Mouse (Mus musculus) kidney, postnatal 4 days (tissue): ENCODE data around the gene Lsamp.

Experiments
- DNase-seq, 2 experiments: peaks; one replicate each; pipeline ENCODE4 v3.0.0; 2021; ENCODE audit warnings: mixed read lengths in 2 of 2

Lsamp gene

DNA sequence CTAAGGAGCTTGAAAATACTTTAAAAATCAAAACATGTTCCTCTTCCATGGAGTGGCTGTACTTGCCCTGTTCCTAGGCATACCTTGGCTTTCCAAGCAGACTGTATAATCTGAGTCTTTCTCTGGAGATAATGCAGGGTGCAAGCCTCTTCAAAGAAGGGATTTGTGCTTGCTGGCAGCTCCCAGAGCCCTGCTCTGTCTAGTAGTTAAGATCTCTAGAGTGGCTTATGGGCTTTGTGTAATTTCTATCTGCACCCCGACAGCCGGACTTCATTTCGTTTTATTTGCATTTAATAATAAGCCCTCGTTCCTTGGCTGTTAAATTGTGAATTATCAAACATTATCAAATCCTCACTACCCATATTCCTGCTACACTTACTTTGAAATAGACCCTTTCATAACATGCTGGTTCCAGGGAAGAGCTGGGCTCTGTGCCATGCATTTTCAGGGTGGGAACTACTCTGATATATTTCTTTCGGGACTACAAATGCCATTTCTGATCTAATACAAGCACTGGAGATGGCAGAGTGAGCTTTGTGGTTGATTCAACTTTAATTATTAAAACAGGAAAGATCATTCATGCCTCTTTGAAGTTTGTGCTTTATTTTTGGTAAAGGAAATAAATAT is 1604.6 kb downstream of the Lsamp start:
- no peak for DNase-seq

DNA sequence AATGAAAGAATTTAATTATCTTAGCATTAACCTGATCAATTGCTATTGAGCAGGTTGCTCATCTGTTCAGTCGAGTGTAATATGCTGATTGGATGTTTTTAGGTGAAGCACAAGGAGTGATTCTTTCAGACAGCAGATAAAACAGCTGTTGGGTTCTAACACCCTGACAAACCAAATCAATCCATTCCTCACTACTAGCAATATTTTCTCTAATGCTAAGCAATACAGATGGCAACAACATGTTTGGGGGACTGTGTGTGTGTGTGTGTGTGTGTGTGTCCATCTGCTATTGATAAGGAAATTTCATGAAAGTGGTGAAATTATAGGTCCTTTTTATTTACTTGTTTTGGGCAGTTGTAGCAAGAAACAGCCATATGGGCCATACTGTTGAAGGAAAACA is 1628.1 kb downstream of the Lsamp start:
- DNase-seq = no peak

DNA sequence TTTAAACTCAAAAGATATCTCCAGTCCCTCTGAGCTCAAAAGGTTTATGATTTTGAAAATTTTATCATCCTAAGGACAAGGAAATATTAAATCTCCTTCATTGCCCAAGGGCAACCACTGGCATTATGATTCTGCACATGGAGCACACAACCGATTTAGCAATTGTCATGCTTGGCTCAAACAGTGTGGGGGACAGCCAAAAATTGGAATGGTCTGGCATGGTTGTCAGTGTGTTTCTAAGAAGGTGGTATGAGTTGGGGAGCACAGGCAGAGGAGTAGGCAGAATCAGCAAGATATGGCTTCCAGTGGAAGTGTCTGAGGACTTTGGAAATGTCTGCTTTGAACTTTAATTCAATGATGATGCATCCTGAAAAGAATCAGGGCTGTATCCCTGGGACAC is 1639.7 kb downstream of the Lsamp start:
- no peak for DNase-seq

DNA sequence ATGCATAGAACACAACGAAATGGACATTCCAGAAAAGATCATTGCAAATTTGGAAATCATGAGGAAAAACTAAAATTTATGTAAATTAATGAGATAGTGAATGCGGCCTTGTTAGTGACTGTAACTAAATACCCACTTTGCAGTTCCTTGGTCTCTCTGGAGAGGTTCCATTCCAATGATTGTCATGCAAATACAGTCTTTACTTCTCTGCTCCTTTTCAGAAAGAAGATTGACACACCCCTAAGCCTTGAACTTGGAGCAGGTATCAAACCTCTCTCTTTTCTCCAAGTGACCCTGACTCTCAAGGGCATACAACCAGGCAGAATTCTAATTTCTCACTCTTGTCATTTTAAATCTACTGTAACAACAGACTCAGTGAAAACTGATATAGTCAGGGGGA is 1649.7 kb downstream of the Lsamp start:
- no peak for DNase-seq

DNA sequence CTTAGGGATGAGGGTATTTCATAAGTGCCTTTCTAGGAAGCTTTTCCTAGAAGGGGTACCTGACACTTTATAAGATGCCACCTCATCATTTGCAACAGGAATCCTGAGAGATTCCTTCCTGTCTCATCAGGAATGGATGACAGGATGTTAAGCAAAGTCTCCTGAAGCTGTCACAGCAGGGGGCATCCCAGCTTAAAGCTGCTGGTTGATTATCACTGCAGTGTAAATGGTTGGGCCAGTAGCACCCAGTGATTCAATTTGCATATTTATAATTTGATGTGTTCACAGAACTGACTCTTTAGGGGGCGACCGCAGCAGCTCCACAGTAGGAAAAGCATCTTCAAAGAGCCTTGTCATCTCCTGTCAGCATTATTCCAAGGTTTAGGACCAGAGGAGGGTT is 1656.7 kb downstream of the Lsamp start:
- no peak for DNase-seq

DNA sequence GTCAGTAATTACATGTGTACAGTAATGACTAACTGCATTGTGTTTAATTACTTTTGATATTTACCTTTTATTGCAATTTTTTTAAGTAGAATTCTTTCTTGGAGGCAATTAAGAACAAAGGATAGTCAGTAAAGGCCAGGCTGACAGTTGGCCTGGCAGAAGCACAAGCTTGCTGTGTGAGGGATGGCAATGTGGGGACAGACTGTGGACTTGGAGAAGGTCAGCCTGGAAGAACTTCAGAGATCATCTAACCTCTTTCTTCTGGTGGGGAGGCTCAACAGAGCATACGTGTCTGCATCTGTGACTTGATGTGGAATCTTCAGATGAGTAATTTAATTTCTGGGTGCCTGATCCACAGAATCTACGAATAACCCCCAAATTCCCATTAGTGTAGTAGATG is 1669.1 kb downstream of the Lsamp start:
- DNase-seq = no peak

DNA sequence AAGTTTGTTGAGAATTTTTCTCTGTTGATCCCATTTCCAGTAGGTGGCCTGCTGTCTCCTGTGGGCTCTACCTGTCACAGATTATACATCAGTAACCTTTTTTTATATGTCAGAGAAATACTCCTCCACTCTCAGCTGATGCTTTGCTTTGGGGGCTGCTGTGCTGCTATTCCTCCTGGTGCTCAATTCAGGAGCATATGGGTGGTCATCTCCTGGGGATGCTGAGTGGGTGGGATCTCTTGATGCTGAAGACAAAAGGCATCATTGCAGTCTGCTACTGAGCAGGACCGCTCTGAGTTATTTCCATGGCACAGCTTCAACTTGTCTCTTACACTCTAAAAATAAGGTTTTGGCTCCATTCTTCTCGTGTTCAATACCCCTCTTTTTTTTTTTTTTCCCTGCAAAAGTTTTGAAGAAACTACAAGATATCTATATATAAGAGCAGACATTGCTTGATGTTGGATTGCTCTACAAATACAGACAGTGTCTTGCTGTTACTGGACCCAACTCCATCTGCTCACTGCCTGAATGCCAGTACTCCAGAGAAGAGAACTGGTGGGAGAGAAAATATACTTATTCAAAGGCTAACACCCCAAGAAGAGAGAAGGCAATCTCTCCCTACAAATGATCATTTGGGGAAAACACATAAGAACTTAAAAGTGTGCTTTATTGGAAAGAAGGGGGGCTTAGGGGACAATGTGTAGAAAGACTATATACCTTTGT is 1690.3 kb downstream of the Lsamp start:
- DNase-seq = no peak

DNA sequence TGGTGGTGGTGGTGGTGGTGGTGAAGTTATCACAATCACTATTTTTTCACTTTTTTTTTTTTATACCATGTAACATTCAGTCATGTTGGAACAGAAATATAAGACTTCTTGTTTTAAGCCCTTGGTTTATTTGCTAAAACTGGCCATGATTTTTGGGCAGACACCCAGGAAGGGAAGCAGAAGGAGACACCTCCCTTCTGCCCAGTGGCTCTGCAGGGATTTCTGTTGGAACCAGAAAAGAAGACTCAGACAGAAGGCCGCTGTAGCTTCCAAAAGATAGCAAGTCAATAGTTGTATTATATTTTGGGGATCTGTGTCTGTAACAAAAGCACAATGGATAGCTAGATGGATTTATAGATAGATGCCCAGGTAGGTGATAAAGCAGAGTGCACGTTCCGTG is 1691.6 kb downstream of the Lsamp start:
- DNase-seq = no peak

DNA sequence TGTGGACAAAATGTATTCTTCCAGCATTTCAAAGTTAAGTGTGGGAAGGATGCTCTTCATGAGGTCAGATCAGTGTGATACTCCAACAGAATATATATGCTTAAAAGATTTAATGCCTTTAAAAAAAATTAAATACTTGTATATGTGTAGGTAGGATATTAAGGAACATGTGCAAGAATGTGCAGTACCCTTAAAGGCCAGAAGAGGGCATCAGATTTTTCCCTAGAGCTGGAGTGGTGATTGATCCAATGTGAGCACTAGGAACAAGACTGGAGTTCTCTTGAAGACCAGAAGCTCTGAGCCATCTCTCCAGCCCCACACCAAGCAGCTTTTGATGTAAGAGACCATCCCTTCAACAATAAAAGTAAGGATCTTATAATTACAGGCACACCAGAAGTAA is 1708.3 kb downstream of the Lsamp start:
- DNase-seq = peak in 1 of 2 experiments; percentile 2

DNA sequence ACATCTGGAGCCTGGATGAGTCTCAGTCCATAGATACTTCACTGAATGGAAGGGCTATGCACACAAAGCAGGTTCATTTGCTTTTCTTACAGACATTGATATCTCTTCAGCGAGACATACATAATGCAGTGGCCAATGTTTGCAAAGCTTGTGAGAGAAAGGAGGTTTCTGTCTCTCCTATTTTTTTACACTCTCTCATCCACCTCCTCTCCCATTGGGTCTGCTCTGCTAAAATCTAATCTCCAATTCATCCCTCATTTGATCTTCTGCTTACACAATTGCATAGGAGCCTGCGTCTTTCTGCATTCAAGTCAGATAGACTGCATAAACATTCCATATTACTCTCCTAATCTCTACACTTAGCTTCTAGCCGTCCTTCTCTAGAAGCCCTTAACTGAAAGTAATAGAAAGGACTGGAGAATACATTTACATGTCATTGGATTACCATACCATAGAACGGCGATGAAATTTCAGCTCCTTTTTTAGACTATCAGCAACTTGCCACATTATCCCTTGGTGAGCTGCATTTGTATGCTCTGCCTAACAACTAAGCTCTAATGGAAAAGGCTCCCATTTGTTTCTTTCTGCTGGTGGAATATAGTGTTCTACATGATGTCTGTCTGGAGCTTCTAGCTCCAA is 1717.7 kb downstream of the Lsamp start:
- DNase-seq = no peak

DNA sequence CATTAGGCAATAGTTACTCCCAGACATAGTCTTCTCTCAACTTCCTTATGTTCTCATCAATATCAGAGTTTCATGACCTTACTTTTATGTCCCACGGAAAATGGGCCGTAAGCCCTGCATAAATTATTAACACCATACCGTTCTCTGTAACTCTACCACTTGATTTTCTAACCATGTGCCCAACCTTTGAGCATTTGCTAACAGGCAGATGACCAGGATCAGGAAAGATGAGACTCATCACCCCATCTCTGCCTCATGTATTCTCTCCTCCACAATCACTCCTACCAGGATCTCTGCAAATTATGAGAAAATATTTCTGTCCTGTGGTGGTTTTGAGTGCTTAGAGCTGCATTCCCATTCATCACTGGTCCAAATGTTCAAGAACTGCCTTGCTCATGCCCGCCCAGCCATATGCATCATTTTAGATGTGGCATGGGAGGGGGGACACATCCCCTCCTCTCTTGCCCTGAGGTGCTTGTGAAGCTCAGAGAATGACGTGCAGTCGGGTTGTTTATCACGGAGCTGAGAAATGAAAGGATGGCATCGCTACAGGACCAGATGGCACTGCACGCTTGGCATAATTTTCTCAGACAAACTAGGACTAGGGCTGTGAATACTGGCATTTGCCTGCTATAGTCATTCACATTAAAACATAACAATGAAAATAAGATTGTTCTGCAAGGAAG is 1744.9 kb downstream of the Lsamp start:
- no peak for DNase-seq

DNA sequence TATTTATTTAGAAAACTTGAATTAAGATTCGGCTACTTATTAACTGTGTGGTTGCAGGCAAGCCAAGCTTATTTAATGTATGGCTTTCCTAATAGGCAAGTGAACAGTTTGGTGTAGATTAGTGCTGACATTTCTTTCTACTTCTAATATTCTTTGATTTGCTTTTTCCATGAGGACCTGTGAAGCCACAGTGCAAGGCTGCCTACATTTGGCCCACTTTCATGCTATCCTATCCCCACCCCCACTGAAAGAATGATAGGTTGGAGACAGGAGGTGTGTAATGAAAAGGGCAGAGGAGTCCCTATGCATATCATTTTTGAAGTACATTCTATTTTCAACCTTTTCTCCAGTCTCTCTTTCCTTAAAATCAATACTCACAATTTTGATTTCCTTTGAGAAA is 1745.8 kb downstream of the Lsamp start:
- no peak for DNase-seq

DNA sequence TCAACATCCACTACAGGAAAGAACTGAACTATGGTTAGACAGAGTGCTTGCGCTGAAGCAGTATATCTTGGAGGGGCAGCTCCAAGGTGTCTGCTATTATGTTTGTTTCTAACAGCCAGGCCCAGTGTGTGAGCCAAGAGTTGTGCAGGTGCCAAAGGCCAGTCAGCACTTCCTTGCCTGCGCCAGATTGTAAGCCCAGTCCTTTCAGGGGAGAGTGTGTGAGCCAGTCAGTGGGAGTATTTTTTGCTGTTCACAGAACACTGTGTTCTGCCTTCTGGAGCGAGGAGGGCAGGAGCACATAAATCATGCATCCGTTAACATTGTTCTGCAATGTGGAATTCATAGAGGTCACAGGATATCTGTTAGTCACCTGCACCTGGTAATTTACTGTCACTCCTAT is 1760.9 kb downstream of the Lsamp start:
- DNase-seq = peak; percentile 34 to 52

DNA sequence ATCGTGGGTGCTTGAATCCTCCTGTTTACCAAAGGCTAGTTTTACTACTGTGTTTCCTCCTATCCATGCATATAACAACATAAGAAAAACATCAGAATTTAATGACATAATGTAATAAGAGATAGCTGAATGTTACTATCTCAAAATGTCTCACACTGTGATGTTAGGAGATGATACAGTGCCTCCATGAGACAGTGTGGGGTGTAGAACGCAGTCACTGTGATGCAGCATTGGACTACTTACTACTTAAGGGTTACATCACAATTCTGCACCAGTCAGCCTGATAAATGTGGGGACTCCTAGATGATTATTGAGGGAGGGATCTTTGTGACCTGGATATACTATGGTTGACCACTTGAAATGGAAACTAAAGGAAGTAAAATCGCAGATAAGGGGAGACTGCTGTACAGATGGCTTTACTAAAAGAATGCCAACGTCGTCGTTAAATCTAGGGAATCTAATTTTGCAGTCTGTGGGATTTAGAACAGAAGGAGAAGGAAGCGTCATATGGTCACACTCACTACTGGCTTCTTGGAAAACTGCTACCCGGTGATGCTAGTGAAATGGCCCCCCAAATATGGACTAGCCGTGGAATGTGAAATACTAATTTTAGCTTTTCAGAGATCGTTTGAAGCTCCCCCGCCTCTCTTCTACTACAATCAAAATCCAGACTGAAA is 1762.2 kb downstream of the Lsamp start:
- no peak for DNase-seq

DNA sequence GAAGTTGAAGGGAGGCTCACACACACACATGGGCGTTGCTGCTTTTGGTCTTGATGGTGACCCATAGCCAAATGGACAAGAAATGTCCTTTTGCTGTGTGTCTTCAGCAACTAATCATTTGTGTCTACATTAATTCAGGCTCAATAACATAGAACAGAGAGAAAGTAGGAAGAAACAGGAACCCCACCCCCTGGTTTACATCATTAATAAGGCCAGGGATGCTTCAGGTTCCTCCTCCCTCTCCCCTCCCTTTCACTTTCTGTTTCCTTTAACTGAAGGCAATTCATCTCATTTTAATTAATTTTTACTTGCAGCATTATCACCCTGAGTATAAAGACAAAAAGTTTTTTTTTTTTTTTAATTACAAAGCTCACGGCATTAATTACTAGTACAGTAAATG is 1763.7 kb downstream of the Lsamp start:
- DNase-seq = no peak

DNA sequence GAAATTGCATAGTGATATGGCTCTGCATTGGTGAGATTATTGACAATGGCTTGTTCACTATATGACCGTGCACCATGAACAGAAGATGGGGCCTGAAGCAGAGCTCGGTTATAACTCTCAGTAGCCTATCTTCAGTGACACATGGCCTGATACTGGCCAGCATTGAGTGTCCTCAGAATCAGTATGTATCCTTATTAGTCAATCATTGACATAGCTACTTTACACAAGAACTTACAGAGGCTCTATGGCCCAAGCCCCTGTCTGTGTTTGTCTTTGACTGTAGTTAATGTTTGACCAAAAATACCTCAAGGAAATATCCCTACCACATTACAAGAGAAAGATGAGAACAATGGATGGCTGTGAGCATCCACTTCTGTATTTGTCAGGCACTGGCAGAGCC is 1764.6 kb downstream of the Lsamp start:
- no peak for DNase-seq

DNA sequence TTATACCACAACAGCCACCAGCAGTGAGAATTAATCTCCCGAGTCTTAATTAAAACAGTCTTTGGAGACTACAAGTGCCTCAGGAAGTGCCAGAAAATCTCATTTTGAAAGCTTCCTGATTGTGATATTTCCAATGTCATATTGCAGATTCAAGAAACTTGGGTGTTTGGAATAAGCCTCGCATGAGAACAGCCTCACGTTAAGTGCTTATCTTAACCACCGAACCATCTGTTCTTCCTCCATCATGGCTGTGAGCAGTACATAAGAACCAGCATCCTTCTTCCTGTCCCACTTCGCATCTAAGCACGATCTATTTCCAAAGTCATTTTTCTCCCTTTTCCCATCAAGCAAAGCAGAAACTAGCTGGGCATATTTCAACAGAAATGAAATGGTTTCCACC is 1780.1 kb downstream of the Lsamp start:
- DNase-seq = no peak

DNA sequence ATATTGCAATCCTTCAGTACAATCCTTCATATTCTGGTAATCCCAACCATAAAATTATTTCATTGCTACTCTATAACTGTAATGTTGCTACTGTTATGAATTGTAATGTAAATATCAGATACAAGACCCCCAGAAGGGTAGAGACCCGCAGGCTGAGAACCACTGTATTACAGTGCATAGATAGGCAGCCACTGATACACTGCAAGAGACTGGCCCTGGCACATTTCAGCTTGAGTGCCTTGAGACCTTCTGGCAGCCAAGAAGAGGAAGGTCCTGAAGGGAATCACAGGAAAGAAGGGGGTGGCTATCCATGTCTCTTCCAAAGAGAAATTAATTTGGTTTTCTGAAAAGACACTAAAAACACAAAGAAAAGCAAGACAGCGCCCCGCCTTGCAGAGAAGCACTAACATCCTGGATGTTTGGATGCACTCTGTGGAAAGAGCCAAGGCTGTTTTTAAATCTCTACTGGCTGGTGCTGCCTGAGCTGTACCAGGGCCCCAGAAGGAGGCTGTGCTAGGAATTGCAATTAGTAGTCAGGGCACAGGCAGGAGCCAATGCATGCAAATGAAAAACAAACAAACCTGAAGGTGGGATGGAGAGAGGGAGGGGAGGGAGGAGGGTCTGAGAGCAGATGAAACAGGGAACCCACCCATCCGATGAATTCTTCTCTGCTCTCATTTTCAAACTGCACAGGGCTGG is 1787.4 kb downstream of the Lsamp start:
- DNase-seq = peak; percentile 5 to 25

DNA sequence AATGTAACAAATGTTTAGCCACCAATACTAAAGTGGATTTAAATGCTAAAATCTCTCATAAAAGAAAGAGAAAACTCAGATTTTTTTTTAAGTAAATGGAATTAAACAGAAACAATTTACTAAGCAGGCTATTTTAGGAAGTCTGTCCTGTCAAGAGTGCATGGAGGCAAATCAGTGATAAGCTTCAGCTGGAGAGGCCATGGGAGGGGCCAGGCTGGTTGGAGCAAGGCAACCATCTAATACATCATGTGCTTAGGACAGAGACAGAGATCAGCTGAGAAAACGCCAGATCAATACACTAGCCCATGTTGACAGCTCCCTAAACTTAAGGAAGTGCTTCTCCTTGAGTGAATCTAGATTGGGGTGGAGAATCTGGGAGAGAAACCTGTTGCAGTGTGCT is 1793.4 kb downstream of the Lsamp start:
- DNase-seq = peak; percentile 35 to 57

DNA sequence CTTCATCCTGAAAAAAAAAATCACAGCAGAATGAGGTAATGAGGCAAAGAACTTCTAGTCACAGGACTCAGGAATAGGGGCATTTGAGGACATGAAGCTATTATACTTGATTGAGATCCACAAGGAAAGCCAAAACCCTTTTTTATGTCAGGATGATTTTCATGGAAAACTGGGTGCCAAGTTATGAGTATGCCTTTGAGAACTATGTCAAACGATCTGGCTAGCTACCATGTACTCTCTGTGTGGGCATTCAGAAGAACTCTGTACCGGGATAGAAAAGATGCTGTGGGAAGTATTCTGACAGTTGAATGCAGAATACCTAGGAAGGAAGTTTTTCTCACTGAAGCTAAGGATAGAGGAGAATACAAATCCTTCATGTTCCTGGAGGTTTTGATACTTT is 1801.4 kb downstream of the Lsamp start:
- no peak for DNase-seq

DNA sequence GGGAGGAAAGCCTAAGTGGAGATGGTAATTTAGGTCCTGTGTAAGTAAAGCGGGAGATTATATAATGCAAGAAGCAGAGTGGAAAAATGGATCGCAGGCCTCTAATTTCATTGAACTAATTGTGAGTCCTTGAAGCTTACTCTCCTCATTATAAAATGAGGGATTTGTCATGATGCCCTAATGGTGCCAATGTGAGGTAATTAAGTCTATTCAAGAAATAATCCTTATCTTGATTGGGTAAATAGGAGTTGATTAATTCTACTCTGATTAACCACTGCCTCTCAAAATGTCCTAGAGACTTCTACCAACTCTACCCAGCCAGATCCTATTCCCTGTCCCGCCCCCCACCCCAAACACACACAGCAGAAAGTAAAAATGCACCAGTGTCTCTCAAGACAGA is 1802.5 kb downstream of the Lsamp start:
- no peak for DNase-seq

DNA sequence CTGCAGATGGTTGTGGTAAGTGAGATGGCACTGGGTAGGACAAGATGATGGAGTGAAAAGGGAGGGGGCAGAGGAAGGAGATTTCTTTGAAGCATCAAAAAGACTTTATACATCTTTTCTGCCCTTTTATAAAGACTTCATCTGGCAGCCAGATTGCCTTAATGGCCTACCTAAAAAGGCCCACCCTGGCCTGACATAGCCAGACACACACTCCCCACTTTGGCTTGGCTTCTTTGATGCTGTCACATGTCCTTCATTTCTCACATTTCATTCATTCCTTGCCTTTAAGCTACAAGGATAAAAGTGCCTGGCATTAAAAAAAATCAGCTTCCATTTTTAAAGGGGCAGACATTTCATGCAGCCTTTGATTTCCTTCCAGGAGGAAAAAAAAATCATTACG is 1803.0 kb downstream of the Lsamp start:
- DNase-seq = no peak

DNA sequence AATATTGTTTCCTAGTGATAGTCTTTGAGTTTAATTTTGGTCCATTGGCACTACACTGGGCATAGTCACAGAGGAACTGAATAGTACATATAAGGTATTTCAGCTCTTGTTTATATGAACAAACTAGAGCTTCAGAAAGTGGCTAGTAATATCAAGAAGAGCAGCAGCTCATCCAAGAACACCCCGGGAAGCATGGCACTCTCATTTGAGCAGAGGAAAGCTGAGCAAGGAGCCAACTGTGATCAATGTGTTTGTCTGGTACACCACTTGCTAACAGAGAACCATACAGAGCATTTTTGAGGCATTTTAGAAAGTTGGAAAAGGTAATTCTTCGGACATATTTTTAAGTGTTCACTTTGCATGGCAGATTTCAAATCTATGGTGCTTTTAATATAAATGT is 1805.9 kb downstream of the Lsamp start:
- no peak for DNase-seq
